Mouse (Mus musculus) embryonic facial prominence, embryonic 11.5 days (tissue): Measurements from ENCODE around the gene Gm21083. TPM values are rescaled to one million over a fixed set of nuclear protein-coding genes. Genes with fewer than 3 reads are reported as not detected.
"Not testable (repeated sequence)": the region's sequence is repeated elsewhere in the genome, so short reads cannot be mapped to it uniquely, and the experiment has no call there.

Source experiments
- ATAC-seq: fragments of 200-750 bp; cut with Nextera tagmentation; replicated peaks from 2 replicates; pipeline ENCODE4 v1.8.0; 2017; ENCODE audit warnings: low read depth; ENCODE audit not compliant: insufficient number of reproducible peaks, low FRiP score, low TSS enrichment
- DNase-seq: peaks from one replicate; pipeline ENCODE4 v3.0.0-alpha.2; 2015; ENCODE audit warnings: low spot score
- H3K27ac ChIP-seq: fragments of 300-500 bp; sonication (generic); replicated peaks from 2 replicates; pipeline ENCODE4 v1.5.1; 2014; ENCODE audit warnings: mild to moderate bottlenecking, low read depth, low read length, control low read depth
- H3K27me3 ChIP-seq: fragments of 300-500 bp; sonication (generic); 2 replicates; pipeline ENCODE4 v1.6.1; 2014; ENCODE audit warnings: mild to moderate bottlenecking, low read length, moderate library complexity, mixed read lengths; ENCODE audit not compliant: control insufficient read depth, insufficient read depth
- H3K36me3 ChIP-seq: fragments of 300-500 bp; sonication (generic); replicated peaks from 2 replicates; pipeline ENCODE4 v1.6.1; 2014; ENCODE audit warnings: low read depth, mild to moderate bottlenecking, low read length, moderate library complexity, mixed read lengths; ENCODE audit not compliant: control insufficient read depth, insufficient read depth
- H3K4me1 ChIP-seq: fragments of 300-500 bp; sonication (generic); 2 replicates; pipeline ENCODE4 v1.6.1; 2014; ENCODE audit warnings: low read length, mixed read lengths; ENCODE audit not compliant: control insufficient read depth, insufficient read depth
- H3K4me2 ChIP-seq: fragments of 300-500 bp; sonication (generic); 2 replicates; pipeline ENCODE4 v1.6.1; 2014; ENCODE audit warnings: low read depth, mild to moderate bottlenecking, control low read depth, low read length, moderate library complexity
- H3K4me3 ChIP-seq: fragments of 300-500 bp; sonication (generic); 2 replicates; pipeline ENCODE4 v1.5.1; 2014; ENCODE audit warnings: low read depth, low read length, control low read depth
- H3K9ac ChIP-seq: fragments of 300-500 bp; sonication (generic); replicated peaks from 2 replicates; pipeline ENCODE4 v1.6.1; 2014; ENCODE audit warnings: mild to moderate bottlenecking, control low read depth, low read length
- H3K9me3 ChIP-seq: fragments of 300-500 bp; sonication (generic); replicated peaks from 2 replicates; pipeline ENCODE4 v1.6.1; 2016; ENCODE audit warnings: mild to moderate bottlenecking, low read length, inconsistent platforms, mixed read lengths; ENCODE audit not compliant: control insufficient read depth
- WGBS: fragments of 180-500 bp; shearing (Covaris S2); extraction: QIAGEN DNeasy Blood & Tissue Kit; methylation state at CpG from one replicate; pipeline ENCODE4 v1.1.7; 2014; 5-methylcytosine and 5-hydroxymethylcytosine counted together
- polyA plus RNA-seq: library from polyadenylated mRNA; unstranded; fragments of >200 nt; fragmentation: Nextera tagmentation; extraction: Ambion mirVana; gene quantifications from 2 replicates; pipeline ENCODE4 v1.2.1, GENCODE M21; 2014

Gene Gm21083
- not detected in 2 replicates for polyA plus RNA-seq

DNA sequence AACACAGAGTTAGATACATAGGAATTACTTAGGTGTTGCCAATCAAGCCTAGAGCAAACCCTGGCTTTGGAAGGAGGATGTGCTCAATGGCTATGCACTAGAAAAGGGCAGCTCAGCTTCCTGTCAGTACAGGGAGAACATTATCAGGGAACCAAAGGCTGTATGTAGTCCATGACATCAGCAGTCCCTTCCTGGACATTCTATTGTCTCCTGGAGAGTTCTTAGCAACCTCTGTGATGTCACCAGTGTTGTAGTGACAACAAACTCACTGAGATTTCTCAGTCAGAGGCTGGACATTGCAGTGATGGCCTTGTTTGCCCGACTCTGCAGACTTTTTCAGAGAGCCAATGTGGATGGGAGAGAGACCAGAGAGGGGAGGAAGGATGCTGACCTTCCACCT is at the start of gene Gm21083:
TSS of gene Gm21083 (plus strand) at position 301 of the 400 bp plus-strand sequence.
- not testable (repeated sequence) for ATAC-seq, H3K27me3 ChIP-seq, H3K9ac ChIP-seq, H3K27ac ChIP-seq, H3K4me3 ChIP-seq, H3K4me1 ChIP-seq, DNase-seq, H3K4me2 ChIP-seq, H3K9me3 ChIP-seq, H3K36me3 ChIP-seq
- no CpG with 5 or more reads among the region's 1 CpGs for WGBS

DNA sequence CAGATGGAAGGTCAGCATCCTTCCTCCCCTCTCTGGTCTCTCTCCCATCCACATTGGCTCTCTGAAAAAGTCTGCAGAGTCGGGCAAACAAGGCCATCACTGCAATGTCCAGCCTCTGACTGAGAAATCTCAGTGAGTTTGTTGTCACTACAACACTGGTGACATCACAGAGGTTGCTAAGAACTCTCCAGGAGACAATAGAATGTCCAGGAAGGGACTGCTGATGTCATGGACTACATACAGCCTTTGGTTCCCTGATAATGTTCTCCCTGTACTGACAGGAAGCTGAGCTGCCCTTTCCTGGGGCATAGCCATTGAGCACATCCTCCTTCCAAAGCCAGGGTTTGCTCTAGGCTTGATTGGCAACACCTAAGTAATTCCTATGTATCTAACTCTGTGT is 48.0 kb upstream of the Gm21083 start, which contains the start of gene Gm21190:
TSS of gene Gm21190 (minus strand) at position 101 of the 400 bp plus-strand sequence.
- WGBS = no CpG with 5 or more reads among the region's 1 CpGs
- not testable (repeated sequence) for H3K4me2 ChIP-seq, ATAC-seq, H3K9me3 ChIP-seq, H3K27me3 ChIP-seq, H3K4me1 ChIP-seq, DNase-seq, H3K27ac ChIP-seq, H3K4me3 ChIP-seq, H3K9ac ChIP-seq, H3K36me3 ChIP-seq

DNA sequence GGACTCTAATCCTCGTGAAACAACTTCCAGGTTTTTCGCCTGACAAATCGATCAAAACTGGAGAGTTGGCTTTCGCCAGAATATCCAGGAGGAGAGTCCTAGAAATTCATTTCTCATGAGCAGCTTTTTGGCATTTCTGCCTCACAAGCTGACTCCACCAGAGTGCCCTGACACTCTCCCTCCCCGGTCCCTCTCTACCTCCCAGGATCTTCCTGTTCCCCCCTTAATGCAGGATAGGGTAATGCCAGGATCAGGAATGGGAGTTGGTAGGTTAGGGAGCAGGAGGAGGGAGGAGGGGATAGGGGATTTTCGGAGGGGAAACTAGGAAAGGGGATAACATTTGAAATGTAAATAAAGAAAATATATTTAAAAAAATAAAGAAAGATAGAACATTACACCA is 28.5 kb upstream of the Gm21083 start:
- not testable (repeated sequence) for H3K4me3 ChIP-seq, H3K27me3 ChIP-seq, H3K4me2 ChIP-seq, DNase-seq, H3K4me1 ChIP-seq, ATAC-seq, H3K9me3 ChIP-seq, H3K9ac ChIP-seq, H3K36me3 ChIP-seq, H3K27ac ChIP-seq
- WGBS = 80% methylated on average over 6 of the region's 6 CpGs

DNA sequence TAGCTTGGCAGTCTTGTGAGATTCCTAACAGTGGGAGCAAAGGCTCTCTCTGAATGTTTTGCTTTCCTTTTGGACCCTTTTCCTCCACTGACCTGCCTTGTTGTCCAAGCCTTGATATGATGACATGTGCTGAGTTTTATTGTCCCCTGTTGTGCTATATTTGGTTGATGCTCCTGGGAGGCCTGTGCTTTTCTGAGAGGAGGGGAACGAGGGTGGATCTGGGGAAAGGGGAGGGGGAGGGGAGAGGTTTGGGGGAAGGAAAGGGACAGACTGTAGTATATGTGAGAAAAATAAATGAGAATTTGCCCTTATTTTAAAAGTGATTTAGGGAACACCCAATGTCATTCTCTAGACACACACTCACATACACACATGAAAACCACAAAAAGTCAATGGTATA is 28.0 kb upstream of the Gm21083 start:
- not testable (repeated sequence) for H3K27ac ChIP-seq, H3K9me3 ChIP-seq, H3K27me3 ChIP-seq, H3K4me3 ChIP-seq, ATAC-seq, H3K4me1 ChIP-seq, H3K36me3 ChIP-seq, DNase-seq, H3K9ac ChIP-seq, H3K4me2 ChIP-seq
- WGBS = 33% methylated on average over 1 of the region's 1 CpGs

DNA sequence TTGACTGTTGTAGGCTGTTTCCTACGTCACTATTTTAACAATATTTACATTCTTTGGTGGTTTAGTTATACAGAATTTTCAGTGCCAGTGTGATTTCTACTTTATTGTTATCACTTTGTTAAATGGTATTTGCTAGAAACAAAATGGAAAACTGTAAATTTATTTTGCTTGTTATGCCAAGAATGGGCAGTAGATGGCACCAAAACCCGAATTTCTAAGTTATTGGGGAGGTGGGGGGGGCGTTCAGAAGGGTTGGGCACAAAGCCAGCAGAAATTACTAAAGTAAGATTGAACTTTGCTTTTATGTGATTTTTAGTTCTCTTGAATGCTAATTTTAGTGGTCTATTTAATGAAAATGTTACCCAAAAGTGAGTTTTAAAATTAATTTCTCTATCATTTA is 27.5 kb upstream of the Gm21083 start:
- not testable (repeated sequence) for ATAC-seq, H3K4me1 ChIP-seq, H3K36me3 ChIP-seq, H3K27me3 ChIP-seq, H3K4me2 ChIP-seq, H3K27ac ChIP-seq, H3K4me3 ChIP-seq, H3K9ac ChIP-seq, H3K9me3 ChIP-seq
- WGBS = 10% methylated on average over 3 of the region's 3 CpGs
- peak; percentile 55 for DNase-seq

DNA sequence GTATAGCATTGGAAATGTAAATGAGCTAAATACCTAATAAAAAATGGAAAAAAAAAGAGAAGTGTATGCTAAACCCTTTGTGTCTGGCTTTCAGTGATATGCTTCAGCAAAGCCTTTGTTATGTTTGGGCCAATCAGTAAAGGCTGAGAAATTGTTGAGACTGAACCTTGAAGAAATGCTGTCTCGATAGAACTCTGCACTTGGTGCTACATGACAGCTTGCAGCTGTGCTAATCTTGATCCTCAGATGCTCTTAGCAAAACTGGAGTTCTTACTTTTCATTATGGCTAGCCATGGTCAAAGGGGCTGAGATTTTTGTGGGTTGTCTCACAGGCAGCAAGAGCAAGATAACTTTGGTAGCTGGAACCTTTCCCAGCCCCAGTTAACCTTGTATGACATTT is 18.5 kb upstream of the Gm21083 start:
- not testable (repeated sequence) for H3K36me3 ChIP-seq, ATAC-seq, H3K4me1 ChIP-seq, H3K27ac ChIP-seq, H3K4me2 ChIP-seq, DNase-seq, H3K27me3 ChIP-seq, H3K4me3 ChIP-seq, H3K9me3 ChIP-seq, H3K9ac ChIP-seq
- WGBS = 78% methylated on average over 1 of the region's 1 CpGs

DNA sequence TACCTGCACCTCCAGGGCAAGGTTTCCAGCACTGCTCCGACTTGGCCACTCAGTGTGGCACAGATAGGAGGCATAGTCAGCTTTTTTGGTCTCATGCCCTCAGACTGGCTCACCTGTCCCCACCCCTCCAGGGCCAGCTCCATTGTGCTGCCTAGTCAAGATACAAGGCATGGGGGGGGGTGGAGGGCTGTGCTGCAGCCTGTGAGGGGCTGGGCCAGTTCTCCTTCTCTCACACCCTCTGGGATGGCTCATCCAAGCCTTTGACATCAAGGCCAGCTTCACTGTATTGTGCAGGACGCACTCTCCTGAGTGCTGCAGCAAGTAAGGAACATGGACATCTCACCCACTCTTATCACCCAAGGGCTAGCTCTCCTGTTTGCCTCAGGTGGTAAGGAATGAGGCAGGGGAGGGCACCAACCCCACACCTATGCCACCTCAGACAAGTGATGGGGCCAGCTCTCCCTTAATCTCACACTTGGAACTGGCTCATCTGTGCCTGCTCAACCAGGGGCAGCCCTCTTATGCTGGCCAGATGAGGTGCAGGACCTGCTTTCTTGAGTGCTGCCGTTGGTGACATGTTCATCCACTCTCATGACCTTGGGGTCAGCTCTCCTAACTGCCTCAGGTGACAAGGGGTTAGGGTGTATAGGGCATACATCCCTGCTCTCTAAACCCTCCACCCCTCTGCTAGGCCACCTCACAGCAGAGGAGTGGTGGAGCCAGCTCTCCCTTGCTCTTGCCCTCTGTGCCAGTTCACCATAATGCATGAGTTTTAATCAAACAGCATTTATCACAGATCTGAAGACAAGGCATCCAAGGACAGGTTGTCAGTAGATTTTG is 15.5 kb upstream of the Gm21083 start:
- not testable (repeated sequence) for H3K36me3 ChIP-seq, DNase-seq, H3K9me3 ChIP-seq, H3K4me3 ChIP-seq, H3K9ac ChIP-seq, H3K27ac ChIP-seq, H3K27me3 ChIP-seq, H3K4me2 ChIP-seq, H3K4me1 ChIP-seq
- peak; percentile 73; the same call in 1 of the 2 replicates for ATAC-seq
- 78% methylated on average over 3 of the region's 3 CpGs for WGBS

DNA sequence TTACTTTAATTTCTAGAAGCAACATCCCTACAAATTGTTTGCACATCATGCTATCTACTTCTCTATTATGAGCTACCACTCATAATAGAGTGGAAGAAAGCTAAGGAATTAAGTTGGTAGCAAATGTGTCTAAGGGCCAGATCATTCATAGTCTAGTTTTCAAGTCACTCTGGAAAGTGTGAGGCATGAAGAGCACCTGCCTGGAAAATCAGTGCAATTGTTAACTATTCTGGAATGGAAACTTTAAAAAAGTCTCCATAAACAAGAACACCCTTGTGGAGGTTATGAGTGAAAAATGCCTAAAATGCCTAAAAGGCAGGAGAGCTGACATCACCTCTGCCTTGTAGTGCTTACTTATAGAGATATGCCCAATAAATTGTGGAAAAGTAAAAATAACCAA is 3.4 kb upstream of the Gm21083 start:
- ATAC-seq, H3K36me3 ChIP-seq, H3K4me2 ChIP-seq: not testable (repeated sequence)

More for the DNA sequence above, 3.4 kb upstream of the Gm21083 start:
- not testable (repeated sequence) for H3K4me1 ChIP-seq, H3K27me3 ChIP-seq, H3K9ac ChIP-seq, H3K9me3 ChIP-seq, H3K4me3 ChIP-seq, H3K27ac ChIP-seq, DNase-seq
